Mouse (Mus musculus): ENCODE results near the gene Fmnl1.

DNA sequence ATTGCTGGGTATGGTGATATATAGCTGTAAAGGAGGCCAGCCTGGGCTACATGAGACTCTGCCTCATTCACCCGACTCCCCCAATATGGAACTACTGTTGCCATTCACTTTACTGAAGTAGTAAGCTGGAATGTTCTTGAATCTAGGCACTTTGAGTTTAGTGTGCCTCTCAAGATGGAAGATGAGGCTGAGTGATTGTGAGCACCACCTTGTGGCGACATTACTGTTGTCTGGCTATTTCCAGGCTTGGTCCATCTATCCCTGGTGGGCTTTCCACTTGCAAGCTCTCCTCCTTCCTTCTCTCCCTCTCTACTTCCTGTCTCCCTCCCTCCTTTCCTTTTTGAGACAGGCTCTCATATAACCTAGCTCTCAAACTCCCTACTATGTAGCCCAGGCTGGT is 14.0 kb downstream of the Fmnl1 start:
- peak; percentile 53; the same call in 1 of the 2 replicates for TF ChIP-seq CTCF (IDR thresholded peaks at IDR 0.05; ENCODE audit: insufficient read depth, low read length)
- TF ChIP-seq POLR2A (IDR thresholded peaks at IDR 0.05; ENCODE audit: borderline replicate concordance, extremely low read depth, low read depth, low read length): no peak
